Mouse (Mus musculus) lung, postnatal 25 days (tissue): ENCODE measurements around the gene Gm7792.
"Not testable (repeated sequence)": the region's sequence is repeated elsewhere in the genome, so short reads cannot be mapped to it uniquely, and the experiment has no call there.

ENCODE experiments used
- DNase-seq: peaks from one replicate; pipeline ENCODE4 v3.0.0; 2022; ENCODE audit warnings: low spot score

The Gm7792 gene

GRCm38 (mm10) chr5:93843476-93843875 is at the start of gene Gm7792:
Gene Gm7792 (plus strand): TSS chr5:93843776.
- not testable (repeated sequence) for DNase-seq
